Mouse (Mus musculus): ENCODE results near the gene Klb. TPM values are rescaled to one million over a fixed set of nuclear protein-coding genes. Genes with fewer than 3 reads are reported as not detected.

Gene Klb
- polyA plus RNA-seq, 1 experiment from 2014 or later = 0.08 TPM

- H3K4me3 ChIP-seq (ENCODE audit: low read depth, low read length) = no peak overlapping the region
- H3K4me2 ChIP-seq (ENCODE audit: low read depth) = no peak overlapping the region
- H3K27ac ChIP-seq (ENCODE audit: low read depth, low read length) = no peak overlapping the region
- no peaks in the 10 kb centered on the region for H3K4me1 ChIP-seq (ENCODE audit: control insufficient read depth, insufficient read depth, low read length)
- peaks cover 5% of the 10 kb centered on the region; the same call in 1 of the 2 replicates for H3K36me3 ChIP-seq (ENCODE audit: control insufficient read depth, insufficient read depth, low read length)
- H3K9ac ChIP-seq (ENCODE audit: low read length) = no peak overlapping the region
- no peaks in the 10 kb centered on the region for H3K9me3 ChIP-seq (ENCODE audit: control insufficient read depth, low read length)
- WGBS = 97% methylated on average over 8 of the region's 8 CpGs
- DNase-seq (ENCODE audit: low spot score) (no peak), ATAC-seq (ENCODE audit: insufficient read depth, low FRiP score, low TSS enrichment) (no peak)
- H3K27me3 ChIP-seq (ENCODE audit: control insufficient read depth, insufficient read depth, low read length) = no peaks in the 10 kb centered on the region
Observed at GRCm38 (mm10) chr5:65422803-65423202, 74.7 kb downstream of the Klb start.

DNA sequence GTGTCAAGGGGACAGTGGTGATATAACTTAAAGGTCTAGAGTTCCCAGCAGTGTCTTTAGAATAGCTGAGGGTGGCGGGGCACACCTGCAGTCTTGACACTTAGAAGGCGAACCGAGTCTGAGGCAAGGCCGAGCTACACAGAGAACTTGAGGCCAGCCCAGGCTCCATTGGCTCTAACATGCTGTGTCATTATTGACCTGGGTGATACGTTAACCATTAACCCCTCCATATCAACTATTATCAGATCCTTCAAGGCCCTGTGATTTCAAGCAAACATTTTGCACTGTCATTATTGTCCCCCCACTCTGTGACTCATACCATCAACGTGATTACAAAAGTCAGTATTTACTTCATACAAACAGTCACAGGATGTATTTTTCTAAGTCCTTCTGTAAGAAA, 76.1 kb downstream of the Klb start:
- WGBS = 88% methylated on average over 6 of the region's 6 CpGs
- Histone ChIP-seq H3K27me3 (ENCODE audit: control insufficient read depth, insufficient read depth, low read length) (no peaks in the 10 kb centered on the region), H3K4me3 (ENCODE audit: low read depth, low read length) (no peak overlapping the region), H3K9ac (ENCODE audit: low read length) (no peak overlapping the region), H3K4me2 (ENCODE audit: low read depth) (no peak overlapping the region), H3K4me1 (ENCODE audit: control insufficient read depth, insufficient read depth, low read length) (no peaks in the 10 kb centered on the region), H3K27ac (ENCODE audit: low read depth, low read length) (no peak overlapping the region), H3K9me3 (ENCODE audit: control insufficient read depth, low read length) (no peaks in the 10 kb centered on the region), H3K36me3 (ENCODE audit: control insufficient read depth, insufficient read depth, low read length) (peaks cover 5% of the 10 kb centered on the region; the same call in 1 of the 2 replicates)
- no peak for ATAC-seq (ENCODE audit: insufficient read depth, low FRiP score, low TSS enrichment)
- no peak for DNase-seq (ENCODE audit: low spot score)

- H3K9ac ChIP-seq (ENCODE audit: low read length) = no peak overlapping the region
- H3K36me3 ChIP-seq (ENCODE audit: control insufficient read depth, insufficient read depth, low read length) = peaks cover 5% of the 10 kb centered on the region; the same call in 1 of the 2 replicates
- H3K9me3 ChIP-seq (ENCODE audit: control insufficient read depth, low read length) = no peaks in the 10 kb centered on the region
- WGBS = 89% methylated on average over 5 of the region's 5 CpGs
- H3K4me2 ChIP-seq (ENCODE audit: low read depth) = no peak overlapping the region
- ATAC-seq (ENCODE audit: insufficient read depth, low FRiP score, low TSS enrichment) (no peak), DNase-seq (ENCODE audit: low spot score) (no peak)
- H3K27ac ChIP-seq (ENCODE audit: low read depth, low read length) = no peak overlapping the region
- H3K4me1 ChIP-seq (ENCODE audit: control insufficient read depth, insufficient read depth, low read length) = no peaks in the 10 kb centered on the region
- H3K4me3 ChIP-seq (ENCODE audit: low read depth, low read length) = no peak overlapping the region
- no peaks in the 10 kb centered on the region for H3K27me3 ChIP-seq (ENCODE audit: control insufficient read depth, insufficient read depth, low read length)
Observed at GRCm38 (mm10) chr5:65425251-65425650, 77.1 kb downstream of the Klb start.

GRCm38 (mm10) chr5:65428321-65428720, 80.2 kb downstream of the Klb start:
- no peak for DNase-seq (ENCODE audit: low spot score)

GRCm38 (mm10) chr5:65429441-65429840, 81.3 kb downstream of the Klb start:
- no peak for DNase-seq (ENCODE audit: low spot score)

More at GRCm38 (mm10) chr5:65428321-65428720, 80.2 kb downstream of the Klb start:
- Histone ChIP-seq H3K4me3 (ENCODE audit: low read depth, low read length) (no peak overlapping the region), H3K27ac (ENCODE audit: low read depth, low read length) (no peak overlapping the region), H3K36me3 (ENCODE audit: control insufficient read depth, insufficient read depth, low read length) (peaks cover 2% of the 10 kb centered on the region; the same call in 1 of the 2 replicates), H3K4me2 (ENCODE audit: low read depth) (no peak overlapping the region), H3K27me3 (ENCODE audit: control insufficient read depth, insufficient read depth, low read length) (no peaks in the 10 kb centered on the region), H3K4me1 (ENCODE audit: control insufficient read depth, insufficient read depth, low read length) (no peaks in the 10 kb centered on the region), H3K9me3 (ENCODE audit: control insufficient read depth, low read length) (no peaks in the 10 kb centered on the region), H3K9ac (ENCODE audit: low read length) (no peak overlapping the region)
- 59% methylated on average over 4 of the region's 4 CpGs for WGBS
- ATAC-seq (ENCODE audit: insufficient read depth, low FRiP score, low TSS enrichment) = no peak

More at GRCm38 (mm10) chr5:65429441-65429840, 81.3 kb downstream of the Klb start:
- Histone ChIP-seq H3K4me1 (ENCODE audit: control insufficient read depth, insufficient read depth, low read length) (no peaks in the 10 kb centered on the region), H3K27me3 (ENCODE audit: control insufficient read depth, insufficient read depth, low read length) (no peaks in the 10 kb centered on the region), H3K36me3 (ENCODE audit: control insufficient read depth, insufficient read depth, low read length) (peaks cover 2% of the 10 kb centered on the region; the same call in 1 of the 2 replicates), H3K9ac (ENCODE audit: low read length) (no peak overlapping the region), H3K9me3 (ENCODE audit: control insufficient read depth, low read length) (no peaks in the 10 kb centered on the region), H3K27ac (ENCODE audit: low read depth, low read length) (no peak overlapping the region), H3K4me3 (ENCODE audit: low read depth, low read length) (no peak overlapping the region), H3K4me2 (ENCODE audit: low read depth) (no peak overlapping the region)
- no peak for ATAC-seq (ENCODE audit: insufficient read depth, low FRiP score, low TSS enrichment)
- WGBS = 86% methylated on average over 5 of the region's 5 CpGs

Other genes starting within 250 kb of the Klb start
- gene Klhl5, start 240.8 kb upstream of the Klb start, polyA plus RNA-seq (2014; fragmentation: Nextera tagmentation; extraction: Ambion mirVana) = 24.6 and 26.9 TPM in 2 replicates
- 13.8 and 15.6 TPM in 2 replicates for gene Wdr19, start 148.6 kb upstream of the Klb start, polyA plus RNA-seq (2014; fragmentation: Nextera tagmentation; extraction: Ambion mirVana)
- 77.8 TPM in 2 replicates for gene Rfc1, start 12.6 kb upstream of the Klb start, polyA plus RNA-seq (2014; fragmentation: Nextera tagmentation; extraction: Ambion mirVana)
- gene Rpl9, start 43.1 kb downstream of the Klb start, polyA plus RNA-seq (2014; fragmentation: Nextera tagmentation; extraction: Ambion mirVana) = 856 and 912 TPM in 2 replicates
- 69.2 and 70.0 TPM in 2 replicates for gene Lias, start 43.2 kb downstream of the Klb start, polyA plus RNA-seq (2014; fragmentation: Nextera tagmentation; extraction: Ambion mirVana)
- gene Ugdh, start 87.6 kb downstream of the Klb start, polyA plus RNA-seq (2014; fragmentation: Nextera tagmentation; extraction: Ambion mirVana) = 64.2 and 73.1 TPM in 2 replicates
- gene Gm43552, start 144.5 kb downstream of the Klb start, polyA plus RNA-seq (2014; fragmentation: Nextera tagmentation; extraction: Ambion mirVana) = not detected in 2 replicates
- gene Smim14, start 188.9 kb downstream of the Klb start, polyA plus RNA-seq (2014; fragmentation: Nextera tagmentation; extraction: Ambion mirVana) = 92.5 and 102 TPM in 2 replicates
- gene Ube2k, start 188.9 kb downstream of the Klb start, polyA plus RNA-seq (2014; fragmentation: Nextera tagmentation; extraction: Ambion mirVana) = 138 and 142 TPM in 2 replicates